Mouse (Mus musculus) stomach, postnatal 0 days (tissue): Measurements from ENCODE around the gene Txlnb. TPM values are rescaled to one million over a fixed set of nuclear protein-coding genes. Genes with fewer than 3 reads are reported as not detected.
A peak's percentile ranks its signal among the peaks of the same experiment; 100 is the strongest.

Experiments used
- ATAC-seq: fragments of 200-750 bp; cut with Nextera tagmentation; 2 replicates; pipeline ENCODE4 v1.8.0; 2017; ENCODE audit not compliant: low FRiP score, low TSS enrichment
- DNase-seq: peaks from one replicate; pipeline ENCODE4 v3.0.0-alpha.2; 2016; ENCODE audit warnings: low spot score
- H3K27ac ChIP-seq: fragments of 300-500 bp; sonication (generic); replicated peaks from 2 replicates; pipeline ENCODE4 v1.5.1; 2014; ENCODE audit warnings: mild to moderate bottlenecking, control low read depth
- H3K27me3 ChIP-seq: fragments of 300-500 bp; sonication (generic); 2 replicates; pipeline ENCODE4 v1.6.1; 2014; ENCODE audit warnings: low read length; ENCODE audit not compliant: control insufficient read depth, insufficient read depth
- H3K36me3 ChIP-seq: fragments of 300-500 bp; sonication (generic); 2 replicates; pipeline ENCODE4 v1.6.1; 2014; ENCODE audit warnings: low read length, mixed read lengths; ENCODE audit not compliant: control insufficient read depth, insufficient read depth
- H3K4me1 ChIP-seq: fragments of 300-500 bp; sonication (generic); replicated peaks from 2 replicates; pipeline ENCODE4 v1.6.1; 2014; ENCODE audit warnings: antibody characterized with exemption; ENCODE audit not compliant: control insufficient read depth, insufficient read depth
- H3K4me2 ChIP-seq: fragments of 300-500 bp; sonication (generic); replicated peaks from 2 replicates; pipeline ENCODE4 v1.6.1; 2014; ENCODE audit warnings: low read depth, mild to moderate bottlenecking, control low read depth, moderate library complexity
- H3K4me3 ChIP-seq: fragments of 300-500 bp; sonication (generic); 2 replicates; pipeline ENCODE4 v1.5.1; 2014; ENCODE audit warnings: low read depth, low read length, control low read depth
- H3K9ac ChIP-seq: fragments of 300-500 bp; sonication (generic); 2 replicates; pipeline ENCODE4 v1.6.1; 2014; ENCODE audit warnings: mild to moderate bottlenecking, low read length, control low read depth, mixed read lengths
- H3K9me3 ChIP-seq: fragments of 300-500 bp; sonication (generic); 2 replicates; pipeline ENCODE4 v1.6.1; 2016; ENCODE audit warnings: low read length; ENCODE audit not compliant: control insufficient read depth
- CTCF ChIP-seq: IDR thresholded peaks from 2 replicates; pipeline ENCODE4 v1.5.1; 2016; ENCODE audit warnings: antibody characterized with exemption, low read depth, mild to moderate bottlenecking, moderate library complexity
- EP300 ChIP-seq: optimal IDR thresholded peaks from 2 replicates; pipeline ENCODE3; 2016; ENCODE audit warnings: antibody characterized with exemption
- WGBS: fragments of 180-500 bp; shearing (Covaris S2); extraction: QIAGEN DNeasy Blood & Tissue Kit; methylation state at CpG from one replicate; pipeline ENCODE4 v1.1.7; 2014; 5-methylcytosine and 5-hydroxymethylcytosine counted together
- polyA plus RNA-seq: library from polyadenylated mRNA; unstranded; fragments of >200 nt; fragmentation: Nextera tagmentation; extraction: Ambion mirVana; gene quantifications from 2 replicates; pipeline ENCODE4 v1.2.1, GENCODE M21; 2015

The Txlnb gene
- polyA plus RNA-seq, 1 experiment from 2014 or later = 0.16 TPM

GRCm38 (mm10) chr10:17857647-17858261 lies 61.7 kb downstream of the Txlnb start:
- Histone ChIP-seq H3K36me3 (no peaks in the 10 kb centered on the region), H3K4me2 (no peak overlapping the region), H3K4me1 (no peaks in the 10 kb centered on the region), H3K9ac (no peak overlapping the region), H3K4me3 (no peak overlapping the region), H3K9me3 (no peaks in the 10 kb centered on the region), H3K27me3 (no peaks in the 10 kb centered on the region), H3K27ac (no peak overlapping the region)
- no peak for DNase-seq
- ATAC-seq = no peak
- WGBS = 85% methylated on average over 9 of the region's 9 CpGs
- TF ChIP-seq CTCF (no peak), EP300 (no peak)

- DNase-seq (no peak), ATAC-seq (no peak)
- Histone ChIP-seq H3K27ac (no peak overlapping the region), H3K4me2 (no peak overlapping the region), H3K9ac (no peak overlapping the region), H3K4me3 (no peak overlapping the region), H3K36me3 (no peaks in the 10 kb centered on the region), H3K27me3 (no peaks in the 10 kb centered on the region), H3K4me1 (no peaks in the 10 kb centered on the region), H3K9me3 (no peaks in the 10 kb centered on the region)
- TF ChIP-seq CTCF (no peak), EP300 (no peak)
- WGBS = 41% methylated on average over 6 of the region's 6 CpGs
Observed at GRCm38 (mm10) chr10:17860701-17861480, 64.9 kb downstream of the Txlnb start.

- no peaks in the 10 kb centered on the region for H3K36me3 ChIP-seq
- 22% methylated on average over 5 of the region's 5 CpGs for WGBS
- H3K4me3 ChIP-seq = no peak overlapping the region
- H3K27me3 ChIP-seq = no peaks in the 10 kb centered on the region
- no peak overlapping the region for H3K9ac ChIP-seq
- no peaks in the 10 kb centered on the region for H3K9me3 ChIP-seq
- no peak overlapping the region for H3K4me2 ChIP-seq
- ATAC-seq (peak; percentile 82; the same call in 1 of the 2 replicates), DNase-seq (peak; percentile 65)
- H3K4me1 ChIP-seq = no peaks in the 10 kb centered on the region
- TF ChIP-seq CTCF = peak; percentile 97
- no peak for TF ChIP-seq EP300
- H3K27ac ChIP-seq = no peak overlapping the region
Observed at GRCm38 (mm10) chr10:17869822-17870662, 74.0 kb downstream of the Txlnb start.

GRCm38 (mm10) chr10:17878002-17878919 lies 82.2 kb downstream of the Txlnb start:
- Histone ChIP-seq H3K9ac (no peak overlapping the region), H3K27me3 (no peaks in the 10 kb centered on the region), H3K27ac (no peak overlapping the region), H3K9me3 (no peaks in the 10 kb centered on the region), H3K4me2 (no peak overlapping the region), H3K36me3 (no peaks in the 10 kb centered on the region), H3K4me3 (no peak overlapping the region), H3K4me1 (no peaks in the 10 kb centered on the region)
- DNase-seq (no peak), ATAC-seq (no peak)
- TF ChIP-seq CTCF = no peak
- no peak for TF ChIP-seq EP300
- WGBS = 67% methylated on average over 8 of the region's 8 CpGs

GRCm38 (mm10) chr10:17880038-17880437 lies 84.0 kb downstream of the Txlnb start:
- DNase-seq = no peak

More at GRCm38 (mm10) chr10:17880038-17880437, 84.0 kb downstream of the Txlnb start:
- no peaks in the 10 kb centered on the region for H3K4me1 ChIP-seq
- no peaks in the 10 kb centered on the region for H3K27me3 ChIP-seq
- no peak overlapping the region for H3K9ac ChIP-seq
- H3K4me3 ChIP-seq = no peak overlapping the region
- H3K27ac ChIP-seq = no peak overlapping the region
- H3K9me3 ChIP-seq = no peaks in the 10 kb centered on the region
- 89% methylated on average over 3 of the region's 3 CpGs for WGBS
- TF ChIP-seq CTCF = no peak
- no peak for TF ChIP-seq EP300
- H3K4me2 ChIP-seq = no peak overlapping the region
- no peaks in the 10 kb centered on the region for H3K36me3 ChIP-seq
- ATAC-seq = no peak
